Mouse (Mus musculus): Measurements from ENCODE around the gene Adgra1. TPM values are rescaled to one million over a fixed set of nuclear protein-coding genes. Genes with fewer than 3 reads are reported as not detected.

Gene Adgra1
- not detected for polyA plus RNA-seq (2014; fragmentation: Illumina TruSeq; extraction: RNeasy Lipid Tissue Mini Kit (QIAGEN cat#74804); ENCODE audit: low replicate concordance)

DNA sequence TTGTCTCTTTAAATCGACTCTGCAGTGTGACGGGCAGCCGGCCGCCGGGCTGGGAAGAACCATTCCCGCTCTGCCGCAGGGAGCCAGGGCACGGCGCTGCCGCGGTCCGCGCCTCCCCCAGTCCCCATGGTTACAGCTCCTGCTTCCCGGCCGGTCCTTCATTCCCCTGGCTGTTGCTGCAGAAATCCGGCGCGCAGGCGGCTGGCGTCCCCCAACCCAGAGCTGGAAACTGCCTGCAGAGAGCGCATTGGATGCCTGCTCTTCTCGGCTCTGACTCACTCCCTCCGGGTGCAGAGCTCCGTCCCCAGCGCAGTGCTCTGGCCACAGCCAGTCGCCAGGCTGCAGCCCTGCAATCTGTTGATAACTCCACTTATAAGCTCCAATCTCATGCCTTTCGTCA, at the start of gene Adgra1:
Adgra1 (plus strand) TSS at position 139 of the 400 bp plus-strand sequence.

DNA sequence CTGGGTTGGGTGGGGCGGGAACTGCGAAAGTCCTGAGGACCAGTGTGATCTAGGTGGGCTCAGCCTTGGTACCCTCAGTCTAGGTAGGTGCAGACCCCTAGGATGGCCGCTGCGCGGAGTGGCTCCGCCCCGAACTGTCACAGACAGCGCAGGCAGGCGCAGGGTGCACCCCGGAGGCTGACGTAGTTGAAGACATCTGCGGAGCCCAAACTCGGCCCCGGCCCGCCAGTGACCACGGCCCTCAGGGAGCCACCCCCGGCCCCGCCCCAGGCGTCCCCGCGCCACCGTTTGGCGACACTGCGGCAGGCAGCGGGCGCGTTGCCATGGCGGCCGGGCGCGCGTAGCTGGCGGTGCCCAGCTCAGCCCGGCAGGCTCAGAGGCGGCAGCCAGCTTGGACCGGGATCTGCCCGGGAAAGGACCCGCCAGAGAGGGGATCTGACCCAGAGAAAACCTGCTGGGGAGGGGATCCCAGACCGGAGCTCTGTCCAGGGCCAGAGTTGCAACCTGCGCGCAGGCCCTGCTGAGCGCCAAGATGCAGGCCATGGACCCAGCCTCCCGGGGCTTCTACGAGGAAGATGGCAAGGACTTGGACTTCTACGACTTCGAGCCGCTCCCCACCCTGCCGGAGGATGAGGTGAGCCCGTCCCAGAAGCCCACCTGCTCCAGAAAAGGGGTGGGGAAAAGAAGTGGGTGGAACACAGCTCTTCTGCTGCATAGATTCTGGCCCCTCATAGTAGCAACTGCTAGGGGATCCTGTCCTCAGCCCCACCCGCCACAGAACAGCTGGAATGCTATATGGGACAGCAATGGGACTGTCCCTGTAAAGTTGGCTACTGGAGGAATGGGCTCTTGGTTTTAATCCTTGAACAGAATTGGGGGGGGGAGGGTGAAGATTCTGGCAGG, 60.9 kb downstream of the Adgra1 start, which contains the start of gene Kndc1:
Kndc1 (plus strand) TSS at position 42 of the 903 bp plus-strand sequence.

Other genes with a start within 250 kb of the Adgra1 start
- not detected for gene Cfap46, start 150.4 kb upstream of the Adgra1 start, polyA plus RNA-seq (2014; fragmentation: Illumina TruSeq; extraction: RNeasy Lipid Tissue Mini Kit (QIAGEN cat#74804); ENCODE audit: low replicate concordance)
- 0.11 TPM for gene Kndc1, start 60.5 kb downstream of the Adgra1 start, polyA plus RNA-seq (2014; fragmentation: Illumina TruSeq; extraction: RNeasy Lipid Tissue Mini Kit (QIAGEN cat#74804); ENCODE audit: low replicate concordance)
- gene Utf1, start 109.6 kb downstream of the Adgra1 start, polyA plus RNA-seq (2014; fragmentation: Illumina TruSeq; extraction: RNeasy Lipid Tissue Mini Kit (QIAGEN cat#74804); ENCODE audit: low replicate concordance): not detected
- not detected for gene 6430531B16Rik, start 144.6 kb downstream of the Adgra1 start, polyA plus RNA-seq (2014; fragmentation: Illumina TruSeq; extraction: RNeasy Lipid Tissue Mini Kit (QIAGEN cat#74804); ENCODE audit: low replicate concordance)
- gene Adam8, start 158.4 kb downstream of the Adgra1 start, polyA plus RNA-seq (2014; fragmentation: Illumina TruSeq; extraction: RNeasy Lipid Tissue Mini Kit (QIAGEN cat#74804); ENCODE audit: low replicate concordance): 0.11 TPM
- gene Zfp511, start 202.2 kb downstream of the Adgra1 start, polyA plus RNA-seq (2014; fragmentation: Illumina TruSeq; extraction: RNeasy Lipid Tissue Mini Kit (QIAGEN cat#74804); ENCODE audit: low replicate concordance): 7.8 TPM
- gene Tubgcp2, start 202.5 kb downstream of the Adgra1 start, polyA plus RNA-seq (2014; fragmentation: Illumina TruSeq; extraction: RNeasy Lipid Tissue Mini Kit (QIAGEN cat#74804); ENCODE audit: low replicate concordance): 4.9 TPM
- not detected for gene Msx3, start 214.9 kb downstream of the Adgra1 start, polyA plus RNA-seq (2014; fragmentation: Illumina TruSeq; extraction: RNeasy Lipid Tissue Mini Kit (QIAGEN cat#74804); ENCODE audit: low replicate concordance)
- not detected for gene Caly, start 248.4 kb downstream of the Adgra1 start, polyA plus RNA-seq (2014; fragmentation: Illumina TruSeq; extraction: RNeasy Lipid Tissue Mini Kit (QIAGEN cat#74804); ENCODE audit: low replicate concordance)

All from small intestine, adult 10 weeks (tissue).